Mouse (Mus musculus) adipocyte (in vitro differentiated cells): ENCODE measurements around the gene Kif12.
A peak's percentile ranks its signal among the peaks of the same experiment; 100 is the strongest.

ENCODE experiments used
- DNase-seq: peaks from one replicate; pipeline ENCODE4 v3.0.0-alpha.2; 2016; ENCODE audit warnings: low spot score

Kif12 gene

GRCm38 (mm10) chr4:63158961-63159592 is 12.9 kb downstream of the Kif12 start:
- DNase-seq = peak; percentile 83

GRCm38 (mm10) chr4:63158192-63158591 is 13.7 kb downstream of the Kif12 start:
- no peak for DNase-seq

- no peak for DNase-seq
Measured at GRCm38 (mm10) chr4:63156726-63157634, 15.0 kb downstream of the Kif12 start.

- peak; percentile 55 for DNase-seq
Measured at GRCm38 (mm10) chr4:63155596-63155995, 16.3 kb downstream of the Kif12 start.

- DNase-seq = no peak
Measured at GRCm38 (mm10) chr4:63154699-63155098, 17.2 kb downstream of the Kif12 start, which contains the start of gene Ambp. Ambp (minus strand) TSS chr4:63154799.

GRCm38 (mm10) chr4:63154028-63154427 is 17.9 kb downstream of the Kif12 start:
- no peak for DNase-seq

- DNase-seq = no peak
Measured at GRCm38 (mm10) chr4:63151127-63151526, 20.8 kb downstream of the Kif12 start.

GRCm38 (mm10) chr4:63147268-63147667 is 24.7 kb downstream of the Kif12 start:
- DNase-seq = no peak

GRCm38 (mm10) chr4:63129891-63130624 is 41.9 kb downstream of the Kif12 start:
- peak; percentile 64 for DNase-seq

GRCm38 (mm10) chr4:63124861-63125466 is 47.0 kb downstream of the Kif12 start:
- DNase-seq = no peak

GRCm38 (mm10) chr4:63118639-63119437 is 53.1 kb downstream of the Kif12 start:
- peak; percentile 81 for DNase-seq
